Mouse (Mus musculus): Measurements from ENCODE around the gene Gm28042. TPM values are rescaled to one million over a fixed set of nuclear protein-coding genes. Genes with fewer than 3 reads are reported as not detected.
A peak's percentile ranks its signal among the peaks of the same experiment; 100 is the strongest.

Gene Gm28042
- polyA plus RNA-seq (2015; fragmentation: Nextera tagmentation; extraction: Ambion mirVana) = 6.9 and 11.1 TPM in 2 replicates

DNA sequence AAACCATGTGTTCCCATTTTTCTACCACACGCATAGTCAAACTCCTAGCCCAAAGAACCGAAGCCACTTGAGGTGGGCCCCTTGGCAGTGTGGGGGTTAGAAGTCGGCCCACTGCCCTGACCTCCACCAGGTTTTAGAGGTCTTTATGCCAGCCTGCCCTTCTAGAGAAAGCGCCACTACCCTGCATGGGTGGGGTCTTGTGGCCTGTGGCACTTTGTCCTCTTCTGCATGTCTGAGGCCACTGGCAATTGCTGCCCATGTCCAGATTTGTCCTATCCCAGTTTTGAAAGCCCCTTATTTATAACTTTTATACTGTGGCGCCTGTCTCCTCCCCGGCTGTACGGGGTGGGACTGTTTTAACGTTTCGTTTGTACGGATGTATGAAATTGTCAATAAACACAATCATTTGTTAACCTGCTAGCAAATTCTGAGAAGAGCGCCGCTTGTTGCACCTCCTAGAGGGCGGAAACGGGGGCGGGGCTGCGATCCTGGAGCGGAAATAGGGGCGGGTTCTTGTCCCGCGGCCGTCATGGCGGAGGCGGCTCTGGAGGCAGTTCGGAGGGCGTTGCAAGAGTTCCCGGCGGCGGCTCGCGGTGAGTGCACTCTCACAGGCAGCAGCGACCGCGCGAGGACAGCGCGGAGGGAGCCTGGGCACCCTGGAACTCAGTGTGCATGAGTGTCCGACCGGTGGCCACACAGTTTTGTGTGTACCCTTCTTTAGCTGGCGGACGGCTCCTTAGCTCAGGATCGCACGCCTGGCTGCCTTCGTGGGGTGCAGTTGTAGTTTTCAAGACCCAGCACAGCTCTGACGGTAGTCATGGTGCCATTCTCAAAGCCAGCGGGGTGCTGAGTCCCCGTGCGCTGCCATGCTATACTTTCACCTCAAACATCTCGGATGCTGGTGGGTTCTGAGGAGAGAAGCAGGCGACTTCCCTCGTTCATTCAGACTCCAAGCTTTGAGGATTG is at the start of gene Gm28042, which contains the start of gene Jmjd7:
TSS of gene Gm28042 (plus strand) at position 510 of the 966 bp plus-strand sequence.
TSS of gene Jmjd7 (plus strand) at position 500 of the 966 bp plus-strand sequence.
- H3K9me3 ChIP-seq = no peaks in the 10 kb centered on the region
- peak; percentile 92 for ATAC-seq (ENCODE audit: low read depth)
- H3K27me3 ChIP-seq = no peaks in the 10 kb centered on the region
- peaks cover 19% of the 10 kb centered on the region for H3K4me1 ChIP-seq (replicated peaks)
- H3K4me2 ChIP-seq = peak within 1 kb of the TSS; percentile 86
- peaks cover 61% of the 10 kb centered on the region for H3K36me3 ChIP-seq
- peak within 1 kb of the TSS; percentile 91 for H3K27ac ChIP-seq (replicated peaks)
- peak within 1 kb of the TSS; percentile 89 for H3K9ac ChIP-seq
- 5% methylated on average over 50 of the region's 50 CpGs for WGBS
- H3K4me3 ChIP-seq = peak within 1 kb of the TSS; percentile 83

- Histone ChIP-seq H3K27ac (replicated peaks) (no peak overlapping the region), H3K4me3 (no peak overlapping the region), H3K9ac (no peak overlapping the region), H3K4me2 (no peak overlapping the region), H3K4me1 (replicated peaks) (peaks cover 15% of the 10 kb centered on the region), H3K9me3 (no peaks in the 10 kb centered on the region), H3K36me3 (peaks cover 13% of the 10 kb centered on the region; the same call in 1 of the 2 replicates), H3K27me3 (no peaks in the 10 kb centered on the region)
- no peak for ATAC-seq (ENCODE audit: low read depth)
- 85% methylated on average over 7 of the region's 7 CpGs for WGBS
Observed at GRCm38 (mm10) chr2:119980343-119980986, 46.8 kb upstream of the Gm28042 start.

DNA sequence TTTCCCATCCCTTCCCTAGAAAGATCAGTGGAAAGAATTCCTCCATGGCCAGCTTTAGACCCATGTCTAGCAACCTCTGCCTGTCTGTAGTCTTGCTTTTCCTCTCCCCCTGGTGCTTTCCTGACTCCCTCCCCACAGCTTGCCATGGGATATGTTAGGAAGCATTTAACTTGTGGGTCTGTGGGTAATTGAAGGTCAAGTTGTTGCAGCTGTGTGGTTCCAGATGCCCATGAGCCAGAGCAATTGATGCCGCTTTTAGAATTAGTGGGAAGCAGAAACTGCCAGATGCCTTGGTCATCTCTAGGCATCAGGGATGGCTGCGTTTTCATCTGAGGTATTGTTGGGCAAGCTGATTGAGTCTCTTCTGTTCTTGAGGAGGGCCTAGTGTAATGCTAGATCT is 45.7 kb upstream of the Gm28042 start:
- H3K4me1 ChIP-seq (replicated peaks) = peaks cover 15% of the 10 kb centered on the region
- H3K27ac ChIP-seq (replicated peaks) = no peak overlapping the region
- no peaks in the 10 kb centered on the region for H3K9me3 ChIP-seq
- ATAC-seq (ENCODE audit: low read depth) = no peak
- H3K27me3 ChIP-seq = no peaks in the 10 kb centered on the region
- WGBS = 85% methylated on average over 2 of the region's 2 CpGs
- H3K9ac ChIP-seq = no peak overlapping the region
- H3K4me3 ChIP-seq = no peak overlapping the region
- no peak overlapping the region for H3K4me2 ChIP-seq
- peaks cover 13% of the 10 kb centered on the region; the same call in 1 of the 2 replicates for H3K36me3 ChIP-seq

- Histone ChIP-seq H3K36me3 (peaks cover 13% of the 10 kb centered on the region; the same call in 1 of the 2 replicates), H3K27me3 (no peaks in the 10 kb centered on the region), H3K9ac (no peak overlapping the region), H3K27ac (replicated peaks) (no peak overlapping the region), H3K4me3 (no peak overlapping the region), H3K4me2 (no peak overlapping the region), H3K4me1 (replicated peaks) (0 out of 2 replicates have a peak, but pooled peaks cover 4% of the 10 kb centered on the region), H3K9me3 (no peaks in the 10 kb centered on the region)
- no peak for ATAC-seq (ENCODE audit: low read depth)
- 73% methylated on average over 8 of the region's 8 CpGs for WGBS
Observed at GRCm38 (mm10) chr2:119985871-119986270, 41.4 kb upstream of the Gm28042 start.

DNA sequence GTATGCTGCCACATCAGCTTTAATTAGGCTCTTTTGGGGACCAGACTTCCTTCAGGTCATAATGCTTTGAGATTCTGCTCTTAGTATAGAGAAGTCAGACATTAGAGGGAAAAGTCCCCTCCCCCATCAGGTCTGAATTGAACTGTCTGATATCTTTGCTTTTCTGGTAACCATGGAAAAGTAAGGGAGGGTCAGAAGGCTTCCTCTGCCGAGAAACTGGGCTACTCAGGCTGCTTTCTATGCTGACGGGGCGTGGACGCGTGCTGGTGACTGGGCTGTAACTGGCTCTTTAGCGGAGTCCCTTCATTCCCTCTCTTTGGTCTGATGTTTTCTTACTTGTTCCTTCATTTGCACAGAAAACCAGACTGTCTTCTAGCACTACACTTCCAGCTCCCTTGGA is 40.9 kb upstream of the Gm28042 start:
- H3K9me3 ChIP-seq = no peaks in the 10 kb centered on the region
- WGBS = 69% methylated on average over 6 of the region's 6 CpGs
- no peak overlapping the region for H3K27ac ChIP-seq (replicated peaks)
- no peaks in the 10 kb centered on the region for H3K27me3 ChIP-seq
- no peak for ATAC-seq (ENCODE audit: low read depth)
- no peak overlapping the region for H3K4me3 ChIP-seq
- 0 out of 2 replicates have a peak, but pooled peaks cover 4% of the 10 kb centered on the region for H3K4me1 ChIP-seq (replicated peaks)
- H3K4me2 ChIP-seq = no peak overlapping the region
- no peak overlapping the region for H3K9ac ChIP-seq
- H3K36me3 ChIP-seq = peaks cover 13% of the 10 kb centered on the region; the same call in 1 of the 2 replicates

DNA sequence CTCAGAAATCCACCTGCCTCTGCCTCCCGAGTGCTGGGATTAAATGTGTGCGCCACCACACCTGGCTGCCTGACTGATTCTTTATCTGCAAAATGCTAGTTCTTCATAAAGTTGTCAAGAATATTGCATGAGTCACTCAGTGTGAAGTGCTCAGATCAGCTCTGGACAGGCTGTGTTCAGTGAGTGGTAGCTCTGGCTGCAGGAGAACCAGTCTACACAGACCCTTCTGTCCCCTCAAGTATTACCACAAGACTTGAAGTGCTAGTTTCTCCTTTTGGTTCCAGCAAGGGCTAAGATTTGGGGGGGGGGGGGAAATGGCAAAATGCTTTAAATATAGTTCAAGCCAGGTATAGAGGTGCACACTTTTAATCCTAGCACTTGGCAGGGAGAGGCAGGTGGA is 39.9 kb upstream of the Gm28042 start:
- no peak overlapping the region for H3K27ac ChIP-seq (replicated peaks)
- H3K27me3 ChIP-seq = no peaks in the 10 kb centered on the region
- H3K36me3 ChIP-seq = peaks cover 8% of the 10 kb centered on the region; the same call in 1 of the 2 replicates
- 0 out of 2 replicates have a peak, but pooled peaks cover 4% of the 10 kb centered on the region for H3K4me1 ChIP-seq (replicated peaks)
- WGBS = 93% methylated on average over 2 of the region's 2 CpGs
- H3K9ac ChIP-seq = no peak overlapping the region
- H3K9me3 ChIP-seq = no peaks in the 10 kb centered on the region
- no peak overlapping the region for H3K4me2 ChIP-seq
- H3K4me3 ChIP-seq = no peak overlapping the region
- ATAC-seq (ENCODE audit: low read depth) = no peak

GRCm38 (mm10) chr2:119988952-119989351 is 38.3 kb upstream of the Gm28042 start:
- H3K36me3 ChIP-seq = no peaks in the 10 kb centered on the region
- H3K4me3 ChIP-seq = no peak overlapping the region
- no peak overlapping the region for H3K27ac ChIP-seq (replicated peaks)
- H3K9me3 ChIP-seq = no peaks in the 10 kb centered on the region
- H3K4me1 ChIP-seq (replicated peaks) = 0 out of 2 replicates have a peak, but pooled peaks cover 4% of the 10 kb centered on the region
- 95% methylated on average over 4 of the region's 4 CpGs for WGBS
- H3K4me2 ChIP-seq = no peak overlapping the region
- no peak for ATAC-seq (ENCODE audit: low read depth)
- no peak overlapping the region for H3K9ac ChIP-seq
- no peaks in the 10 kb centered on the region for H3K27me3 ChIP-seq

- Histone ChIP-seq H3K4me1 (replicated peaks) (peaks cover 16% of the 10 kb centered on the region), H3K9ac (no peak overlapping the region), H3K9me3 (no peaks in the 10 kb centered on the region), H3K27me3 (no peaks in the 10 kb centered on the region), H3K4me3 (no peak overlapping the region), H3K27ac (replicated peaks) (no peak overlapping the region), H3K36me3 (no peaks in the 10 kb centered on the region), H3K4me2 (no peak overlapping the region)
- WGBS = 88% methylated on average over 6 of the region's 6 CpGs
- no peak for ATAC-seq (ENCODE audit: low read depth)
Observed at GRCm38 (mm10) chr2:119990881-119991280, 36.4 kb upstream of the Gm28042 start.

DNA sequence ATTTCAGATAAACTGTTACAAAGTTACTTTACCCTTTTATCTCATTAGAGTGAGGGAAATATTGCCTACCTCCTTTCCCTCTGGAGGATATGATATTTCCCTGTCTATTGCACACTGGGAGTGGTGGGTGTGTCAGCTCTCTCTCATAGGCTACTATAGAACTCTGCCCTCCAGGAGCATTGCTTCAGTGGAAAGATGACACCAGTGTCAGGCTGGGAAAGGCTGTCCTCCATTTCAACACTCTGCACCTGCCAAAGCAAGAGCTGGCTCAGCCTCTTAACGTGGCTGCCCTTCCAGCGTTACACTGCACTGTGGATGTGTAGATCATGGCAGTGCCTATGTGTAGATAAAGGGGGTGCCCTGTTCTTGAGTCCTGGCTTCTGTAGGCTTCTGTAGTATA is 34.9 kb upstream of the Gm28042 start:
- H3K36me3 ChIP-seq = peaks cover 2% of the 10 kb centered on the region; the same call in 1 of the 2 replicates
- ATAC-seq (ENCODE audit: low read depth) = no peak
- WGBS = 89% methylated on average over 2 of the region's 2 CpGs
- H3K27ac ChIP-seq (replicated peaks) = no peak overlapping the region
- no peak overlapping the region for H3K4me2 ChIP-seq
- no peak overlapping the region for H3K4me3 ChIP-seq
- H3K4me1 ChIP-seq (replicated peaks) = peaks cover 19% of the 10 kb centered on the region
- no peak overlapping the region for H3K9ac ChIP-seq
- H3K27me3 ChIP-seq = no peaks in the 10 kb centered on the region
- H3K9me3 ChIP-seq = no peaks in the 10 kb centered on the region

DNA sequence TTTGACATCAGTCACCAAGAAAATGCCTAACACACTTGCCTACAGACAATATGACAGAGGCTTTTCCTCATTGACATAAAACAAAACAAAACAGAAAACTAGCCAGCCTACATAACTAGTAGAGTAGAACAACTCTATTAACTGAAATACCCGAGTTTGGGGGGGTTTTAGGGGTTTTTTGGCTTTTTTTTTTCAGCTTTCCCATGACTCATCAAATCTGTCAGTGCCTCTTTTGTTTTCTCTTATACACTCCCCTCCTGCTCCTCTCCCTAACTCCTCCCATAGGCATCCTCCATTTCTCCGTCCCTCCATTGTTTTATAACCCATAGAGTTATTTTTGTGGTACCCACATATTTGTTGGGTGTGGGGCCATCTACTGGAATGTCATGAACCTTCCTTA is 33.8 kb upstream of the Gm28042 start:
- Histone ChIP-seq H3K27ac (replicated peaks) (no peak overlapping the region), H3K36me3 (peaks cover 6% of the 10 kb centered on the region; the same call in 1 of the 2 replicates), H3K4me2 (no peak overlapping the region), H3K4me3 (no peak overlapping the region), H3K9me3 (no peaks in the 10 kb centered on the region), H3K27me3 (no peaks in the 10 kb centered on the region), H3K9ac (no peak overlapping the region), H3K4me1 (replicated peaks) (peaks cover 19% of the 10 kb centered on the region)
- 41% methylated on average over 2 of the region's 2 CpGs for WGBS
- no peak for ATAC-seq (ENCODE audit: low read depth)

DNA sequence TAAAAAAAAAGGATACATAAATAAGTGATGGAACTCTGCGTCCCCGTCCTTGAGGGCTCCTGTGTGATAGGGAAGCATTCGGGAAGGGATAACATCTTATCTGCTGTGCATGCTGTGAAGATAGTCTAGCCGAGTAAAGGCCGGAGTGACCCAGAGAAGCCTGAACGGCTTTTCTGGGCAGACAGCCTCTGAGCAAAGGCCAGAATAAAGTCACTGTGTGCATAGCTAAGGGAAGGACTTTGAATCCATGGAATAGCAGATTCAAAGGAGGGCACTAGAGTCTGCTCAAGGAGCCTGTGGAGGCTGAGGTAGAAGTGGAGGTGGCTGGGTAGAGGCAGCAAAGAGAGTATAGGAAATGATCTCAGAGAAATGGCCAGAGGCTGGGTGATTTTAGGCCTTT is 32.5 kb upstream of the Gm28042 start:
- H3K4me2 ChIP-seq = no peak overlapping the region
- H3K9ac ChIP-seq = no peak overlapping the region
- peaks cover 15% of the 10 kb centered on the region for H3K4me1 ChIP-seq (replicated peaks)
- no peaks in the 10 kb centered on the region for H3K27me3 ChIP-seq
- no peaks in the 10 kb centered on the region for H3K9me3 ChIP-seq
- WGBS = 91% methylated on average over 6 of the region's 6 CpGs
- no peak for ATAC-seq (ENCODE audit: low read depth)
- peaks cover 12% of the 10 kb centered on the region; the same call in 1 of the 2 replicates for H3K36me3 ChIP-seq
- peak overlapping the region; percentile 80 for H3K27ac ChIP-seq (replicated peaks)
- H3K4me3 ChIP-seq = no peak overlapping the region

All from neural tube, embryonic 13.5 days (tissue).